Mouse (Mus musculus): ENCODE results near the gene Casq2.

Casq2 gene

GRCm38 (mm10) chr3:102083589-102084230 is 2.5 kb upstream of the Casq2 start:
- DNase-seq: no peak

GRCm38 (mm10) chr3:102084833-102085491 is 1.3 kb upstream of the Casq2 start:
- no peak for DNase-seq

DNA sequence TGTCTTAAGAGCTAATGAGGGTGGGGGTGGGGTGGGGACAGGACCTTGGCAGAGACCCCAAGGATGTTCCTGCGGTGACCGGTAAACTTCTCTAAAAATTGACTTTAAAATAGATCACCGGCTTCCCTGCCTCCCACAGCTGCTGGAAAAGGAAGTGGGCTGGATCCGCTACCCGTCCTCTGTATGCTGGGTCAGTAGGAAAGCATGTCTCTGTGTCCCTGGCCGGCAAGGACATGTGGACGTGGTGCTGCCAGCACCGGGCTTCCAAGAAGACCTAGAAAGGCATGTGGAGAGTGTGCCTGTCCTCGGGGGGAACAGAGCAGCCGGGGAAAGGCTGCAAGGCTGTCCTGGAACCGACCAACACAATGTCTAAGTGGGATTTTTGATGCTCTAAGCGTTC is 496 bp upstream of the Casq2 start:
- peak; percentile 29 for DNase-seq

- DNase-seq: no peak
Observed at GRCm38 (mm10) chr3:102094841-102095240, 8.6 kb downstream of the Casq2 start.

DNA sequence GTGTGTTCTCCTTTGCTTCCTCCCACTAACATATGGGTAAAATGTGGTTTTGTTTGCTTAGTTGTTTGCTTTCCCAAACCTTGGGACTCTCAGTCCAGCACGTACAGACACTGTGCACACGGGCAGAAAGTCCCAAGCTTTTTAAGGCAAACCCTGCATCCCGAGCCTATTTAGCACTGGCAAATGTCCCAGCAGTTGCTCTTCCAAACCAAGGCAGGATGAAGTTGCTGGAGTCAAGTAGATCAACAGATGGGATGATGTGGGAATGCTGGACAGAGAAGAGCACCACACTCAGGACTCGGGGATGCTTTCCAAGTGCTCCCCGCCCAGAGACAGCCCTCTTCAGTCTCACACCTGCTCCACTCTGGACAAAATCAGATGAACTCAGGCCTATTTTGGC is 9.2 kb downstream of the Casq2 start:
- DNase-seq: no peak

DNA sequence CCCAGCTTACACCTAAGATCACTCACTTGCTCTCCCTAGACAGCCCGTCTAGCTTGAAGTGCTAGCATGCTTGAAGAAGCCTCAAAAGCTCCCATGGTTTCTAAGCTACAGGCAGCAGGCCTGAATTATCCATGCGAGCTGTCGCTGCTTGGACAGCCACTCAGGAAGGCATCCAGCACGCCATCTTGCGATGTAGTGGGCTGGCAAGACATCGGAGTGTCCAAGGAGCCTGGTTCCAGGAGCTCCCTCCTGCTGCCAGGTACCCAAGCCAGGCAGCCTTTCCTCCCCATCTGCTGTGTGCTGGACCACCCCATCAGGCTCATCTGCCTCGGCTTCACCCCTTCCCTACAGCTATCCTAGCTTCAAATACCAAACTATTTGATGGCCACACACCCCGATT is 10.2 kb downstream of the Casq2 start:
- DNase-seq: no peak

DNA sequence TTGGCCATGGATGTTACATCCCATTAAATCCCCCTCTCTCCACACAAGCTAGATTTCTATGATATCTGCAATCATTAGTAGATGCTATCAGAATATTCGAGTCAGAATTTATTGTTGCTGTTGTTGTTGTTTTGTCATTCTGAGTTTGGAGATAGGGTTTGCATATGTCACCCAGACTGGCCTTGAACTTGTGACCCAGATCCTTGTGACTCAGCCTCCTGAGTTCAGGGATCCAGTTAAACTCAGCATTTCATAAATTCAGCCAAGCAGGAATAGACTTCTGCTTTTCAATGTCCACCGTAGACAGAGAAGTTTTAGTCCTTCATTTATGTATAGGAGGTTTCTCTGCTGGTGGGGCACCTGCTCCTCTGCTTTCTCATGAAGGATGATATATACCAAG is 10.8 kb downstream of the Casq2 start:
- no peak for DNase-seq

GRCm38 (mm10) chr3:102099242-102099641 is 13.0 kb downstream of the Casq2 start:
- no peak for DNase-seq

DNA sequence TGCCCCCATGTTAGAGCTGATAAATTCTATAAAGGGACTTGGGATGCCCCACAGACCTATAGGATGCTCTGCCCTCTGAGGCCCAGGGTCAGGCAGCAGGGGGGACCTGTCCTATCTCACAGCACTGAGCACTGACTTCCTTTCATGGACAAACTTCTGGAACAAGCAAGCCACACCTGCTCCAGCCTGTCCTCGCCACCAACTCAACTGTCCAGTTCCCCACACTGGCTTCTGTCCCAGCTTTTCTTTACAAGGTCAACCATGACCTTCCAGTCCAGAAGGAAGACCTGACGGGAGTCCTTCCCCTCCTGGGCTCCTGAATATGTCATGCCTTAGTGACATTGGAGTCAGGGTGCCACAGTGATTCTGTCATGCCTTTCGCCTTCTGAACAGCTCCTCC is 13.6 kb downstream of the Casq2 start:
- no peak for DNase-seq

DNA sequence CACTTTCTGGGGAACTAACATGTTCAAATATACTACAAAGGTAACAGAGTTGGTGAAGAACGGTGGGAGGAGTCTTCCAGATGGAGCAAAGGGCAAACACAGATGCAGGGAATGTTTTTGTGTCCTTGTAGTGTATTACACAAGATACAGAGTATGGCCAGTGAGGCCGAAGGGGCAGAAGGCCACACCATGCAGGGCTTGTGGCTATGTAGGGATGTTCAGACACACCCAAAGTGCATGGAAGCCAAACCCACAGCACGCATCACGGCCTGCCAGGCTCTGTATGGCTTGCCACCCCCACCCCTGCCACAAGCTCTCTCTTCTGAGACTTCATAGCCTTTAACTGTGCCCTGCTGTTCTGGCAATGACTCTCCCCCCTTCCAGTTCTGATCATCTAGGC is 15.2 kb downstream of the Casq2 start:
- no peak for DNase-seq

GRCm38 (mm10) chr3:102103811-102104565 is 17.8 kb downstream of the Casq2 start:
- no peak for DNase-seq

DNA sequence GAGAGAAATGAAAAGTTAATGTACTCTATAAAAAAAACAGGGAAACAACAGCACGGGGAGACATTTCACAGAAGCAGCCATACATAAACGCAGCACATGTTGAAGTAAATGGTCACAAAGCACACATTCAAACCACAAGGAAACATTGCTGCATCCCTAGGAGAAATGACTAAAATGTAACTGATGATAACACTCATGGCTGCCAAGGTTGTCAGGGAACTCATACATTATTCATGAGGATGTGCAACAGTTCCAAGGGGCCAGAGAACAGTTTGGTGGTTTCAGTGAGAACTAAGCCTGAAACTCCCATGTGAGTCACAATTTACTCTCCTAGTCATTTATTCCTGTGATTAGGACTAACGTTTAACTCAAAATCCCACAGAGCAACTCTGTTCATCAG is 22.0 kb downstream of the Casq2 start:
- no peak for DNase-seq

DNA sequence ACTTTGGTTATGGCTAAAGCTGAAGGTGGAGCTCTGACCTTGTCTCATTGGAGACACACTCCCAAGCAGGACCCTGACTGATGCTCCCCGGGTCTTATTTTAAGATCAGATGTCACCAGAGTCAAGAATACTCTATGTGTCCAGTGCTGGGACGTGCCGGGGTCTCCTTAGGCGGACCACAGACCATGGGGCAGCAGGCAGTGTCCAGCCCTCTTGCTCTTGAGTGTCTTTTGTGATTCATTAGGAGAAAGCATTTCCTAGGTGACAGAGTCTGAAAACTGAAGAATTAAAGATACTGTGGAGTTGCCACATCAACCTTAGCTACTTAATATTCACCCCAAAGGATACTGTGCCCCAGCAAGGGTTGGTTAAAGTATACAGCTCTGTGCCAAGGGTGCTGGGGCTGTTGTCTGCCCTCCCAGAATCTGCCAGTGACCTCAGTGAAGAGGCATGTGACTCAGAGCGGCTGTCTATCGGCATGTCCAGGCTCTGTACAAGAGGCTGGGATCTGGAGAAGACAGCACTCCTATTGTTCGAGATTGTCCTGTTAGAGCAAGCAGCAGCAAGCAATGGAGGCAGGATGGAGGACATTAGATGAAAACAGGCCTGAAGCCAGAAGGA is 25.9 kb downstream of the Casq2 start:
- DNase-seq: no peak

- DNase-seq: no peak
Observed at GRCm38 (mm10) chr3:102120947-102121346, 34.7 kb downstream of the Casq2 start.

GRCm38 (mm10) chr3:102122046-102122445 is 35.8 kb downstream of the Casq2 start:
- peak; percentile 4 for DNase-seq

GRCm38 (mm10) chr3:102123654-102124053 is 37.4 kb downstream of the Casq2 start:
- DNase-seq: no peak

- no peak for DNase-seq
Observed at GRCm38 (mm10) chr3:102125546-102125945, 39.3 kb downstream of the Casq2 start.

DNA sequence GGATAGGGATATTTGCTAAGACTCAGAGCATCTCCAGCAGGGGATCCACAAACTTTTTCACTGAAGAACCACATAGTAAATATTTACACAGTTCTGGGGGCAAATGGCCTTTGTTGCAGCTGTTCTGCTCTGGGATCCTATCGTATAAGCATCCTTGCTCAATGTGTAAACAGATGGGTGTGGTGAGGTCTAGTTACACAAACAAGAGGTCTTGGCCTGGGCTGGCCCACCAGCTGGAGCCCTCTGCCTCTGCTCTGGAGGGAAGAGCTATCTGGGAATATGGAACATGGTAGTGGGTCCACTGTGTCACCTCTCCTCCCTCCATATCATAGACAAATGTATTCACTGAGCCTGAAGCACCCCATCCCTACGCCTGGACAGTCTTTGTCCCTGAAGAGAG is 40.9 kb downstream of the Casq2 start:
- DNase-seq: no peak

DNA sequence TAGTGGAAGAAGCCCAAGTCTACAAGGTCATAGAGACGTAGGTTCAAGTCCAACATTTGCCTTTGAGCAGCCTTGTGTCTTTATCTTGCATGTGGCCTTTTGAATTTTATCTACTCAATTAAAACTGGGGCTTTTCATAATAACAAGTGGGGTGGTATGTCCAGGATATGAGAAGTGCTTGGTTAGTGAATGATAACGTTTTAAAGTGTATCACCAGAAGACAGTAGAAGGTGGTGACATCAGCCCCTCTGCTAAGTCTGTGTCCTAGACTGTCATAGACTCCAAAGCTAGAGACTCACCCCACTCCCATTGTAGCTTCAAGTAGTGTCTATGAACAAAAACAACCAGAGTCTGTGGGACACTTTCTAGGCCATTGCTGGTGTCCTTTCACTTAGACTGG is 42.0 kb downstream of the Casq2 start:
- DNase-seq: no peak

DNA sequence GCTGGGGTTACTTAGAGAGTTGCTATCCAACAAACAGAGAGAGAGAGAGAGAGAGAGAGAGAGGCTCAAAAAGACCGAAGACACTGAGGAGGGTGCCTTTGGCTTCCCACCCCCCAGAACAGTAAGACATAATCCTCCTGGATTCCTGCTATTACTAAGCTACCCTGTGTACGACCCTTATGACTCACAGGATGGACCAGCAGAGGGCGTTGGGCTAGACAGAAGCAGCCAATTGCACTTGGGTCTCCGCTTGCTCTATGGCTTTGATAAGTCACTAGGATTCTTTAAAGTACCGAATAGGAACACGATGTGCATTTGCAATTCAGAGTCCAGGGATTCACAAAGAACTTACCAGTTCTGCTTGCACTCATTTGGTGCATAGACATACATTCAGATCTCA is 44.3 kb downstream of the Casq2 start:
- peak; percentile 9 for DNase-seq

GRCm38 (mm10) chr3:102131627-102132324 is 45.6 kb downstream of the Casq2 start:
- DNase-seq: no peak

DNA sequence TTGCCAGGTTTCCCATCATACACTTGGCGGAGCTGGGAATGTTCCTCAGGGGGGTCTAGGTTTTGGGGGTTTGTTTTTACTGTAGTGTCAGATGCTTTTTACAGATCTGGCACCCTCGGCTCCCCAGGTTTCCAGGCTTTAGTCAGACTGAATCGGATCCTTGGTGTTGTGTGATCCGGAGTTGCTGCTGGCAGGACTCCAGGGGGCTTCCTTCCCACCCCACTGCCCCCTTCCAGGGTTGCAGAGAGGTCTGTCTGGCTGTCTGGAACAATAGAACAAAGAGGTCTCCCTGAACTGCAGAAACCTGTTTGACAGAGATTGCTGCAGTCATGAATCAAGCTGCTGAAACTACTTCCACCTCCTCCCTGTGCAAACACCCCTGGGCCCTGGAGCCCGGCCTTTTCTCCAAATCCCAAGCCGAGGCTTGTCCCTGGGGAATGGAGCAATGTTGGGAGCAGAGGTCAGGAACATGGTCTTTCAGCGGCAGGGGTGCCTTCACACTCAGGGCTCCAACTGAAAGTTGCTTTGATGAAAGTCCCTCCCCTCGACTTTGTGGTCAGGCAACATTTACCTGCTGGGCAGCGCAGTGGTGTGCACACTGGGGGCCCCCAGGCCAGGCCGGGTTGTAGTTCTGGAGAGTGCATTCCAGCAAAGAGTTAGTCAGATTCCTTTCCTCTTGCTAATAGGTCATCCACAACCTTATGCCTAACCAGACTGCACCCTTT is 49.3 kb downstream of the Casq2 start:
- peak; percentile 36 for DNase-seq
